Mouse (Mus musculus): ENCODE measurements around the gene Rgl2. TPM values are rescaled to one million over a fixed set of nuclear protein-coding genes. Genes with fewer than 3 reads are reported as not detected.
A peak's percentile ranks its signal among the peaks of the same experiment; 100 is the strongest.

The Rgl2 gene
- polyA plus RNA-seq, 1 experiment = 20.1 TPM

DNA sequence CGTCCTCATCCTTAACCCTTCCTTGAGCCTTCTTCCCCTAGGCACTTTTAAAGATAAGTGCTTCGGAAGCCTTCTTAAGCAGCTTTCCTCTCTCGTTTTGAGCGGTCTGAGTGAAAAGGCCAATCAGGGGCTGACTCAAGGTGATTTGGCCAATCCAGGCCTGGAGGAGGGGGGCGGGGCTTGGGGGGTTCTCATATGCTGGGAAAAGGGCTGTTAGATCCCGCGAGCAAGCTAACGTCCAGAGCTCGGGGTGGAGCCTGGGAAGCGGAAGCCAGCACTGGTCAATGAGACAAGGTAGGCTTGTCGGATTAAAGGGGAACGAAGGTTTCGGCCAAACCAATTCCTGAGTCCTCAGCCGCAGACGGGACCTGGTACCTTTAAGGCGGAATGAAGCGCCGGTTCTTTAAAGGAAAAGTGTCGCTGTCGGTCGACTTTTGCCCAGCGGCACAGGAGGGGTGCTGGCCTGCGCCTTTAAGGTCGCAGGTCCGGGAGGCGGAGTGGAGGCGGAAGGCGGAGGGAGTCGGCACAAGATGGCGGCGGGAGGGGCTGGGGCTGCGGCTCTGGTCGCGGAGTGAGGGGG lies 13.6 kb upstream of the Rgl2 start, which contains the start of the genes Tapbp and Zbtb22:
Gene Tapbp (plus strand): TSS at position 229 of the 580 bp plus-strand sequence.
Gene Zbtb22 (plus strand): TSS at position 234 of the 580 bp plus-strand sequence.
- peak within 1 kb of the TSS; percentile 78 for H3K4me2 ChIP-seq (ENCODE audit: low read depth)
- H3K4me3 ChIP-seq = peak within 1 kb of the TSS; percentile 41
- H3K27me3 ChIP-seq (ENCODE audit: control insufficient read depth, insufficient read depth, insufficient read length) = no peaks in the 10 kb centered on the region
- peak; percentile 54 for TF ChIP-seq POLR2A (IDR thresholded peaks at IDR 0.05; ENCODE audit: insufficient read length, low read depth)
- no peak for TF ChIP-seq TCF12 (IDR thresholded peaks at IDR 0.05; ENCODE audit: insufficient read depth, poor library complexity, severe bottlenecking)
- TF ChIP-seq POLR2AphosphoS2 (IDR thresholded peaks at IDR 0.05; ENCODE audit: insufficient read length, low read depth) = peak; percentile 84
- H3ac ChIP-seq (ENCODE audit: control insufficient read depth, insufficient read length) = no peak within 1 kb of the TSS
- peaks cover 6% of the 10 kb centered on the region for H3K79me2 ChIP-seq (ENCODE audit: control insufficient read depth, insufficient read depth)
- peaks cover 11% of the 10 kb centered on the region for H3K36me3 ChIP-seq (ENCODE audit: control insufficient read depth, insufficient read depth)

DNA sequence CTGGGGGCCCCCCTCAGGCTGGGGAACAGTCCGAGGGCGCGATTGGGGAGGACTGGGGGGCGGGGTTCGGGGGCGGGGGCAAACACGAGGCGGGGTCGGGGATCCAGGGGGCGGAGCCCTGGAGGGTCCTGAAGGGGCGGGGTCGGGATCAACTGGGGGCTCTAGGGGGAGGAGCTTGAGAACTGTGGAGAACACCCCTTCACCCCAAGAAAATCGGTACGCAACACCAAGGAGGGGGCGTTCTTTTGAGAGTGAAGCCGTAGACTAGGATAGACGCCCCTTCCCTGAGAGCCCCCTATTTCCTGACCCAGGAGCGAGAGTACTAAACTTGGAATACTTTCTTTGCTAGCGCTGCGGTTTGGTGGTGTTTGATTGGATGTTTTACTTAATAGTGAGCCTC lies 13.0 kb upstream of the Rgl2 start:
- Histone ChIP-seq H3K36me3 (ENCODE audit: control insufficient read depth, insufficient read depth) (peaks cover 11% of the 10 kb centered on the region), H3K79me2 (ENCODE audit: control insufficient read depth, insufficient read depth) (peaks cover 6% of the 10 kb centered on the region), H3K27me3 (ENCODE audit: control insufficient read depth, insufficient read depth, insufficient read length) (no peaks in the 10 kb centered on the region), H3ac (ENCODE audit: control insufficient read depth, insufficient read length) (no peak overlapping the region), H3K4me3 (peak overlapping the region; percentile 41), H3K4me2 (ENCODE audit: low read depth) (peak overlapping the region; percentile 78)
- TF ChIP-seq MAX (IDR thresholded peaks at IDR 0.05; ENCODE audit: low read depth) (no peak), SRF (IDR thresholded peaks at IDR 0.05; ENCODE audit: control insufficient read depth, insufficient read length, low read depth) (no peak), REST (IDR thresholded peaks at IDR 0.05; ENCODE audit: insufficient read depth, insufficient read length) (no peak), E2F4 (IDR thresholded peaks at IDR 0.05; ENCODE audit: insufficient read depth) (no peak), CEBPB (IDR thresholded peaks at IDR 0.05; ENCODE audit: insufficient read depth, poor library complexity, severe bottlenecking) (no peak), MYOD1 (IDR thresholded peaks at IDR 0.05; ENCODE audit: control insufficient read depth in 1 of 3, insufficient read length in 2 of 3, low read depth in 2 of 3) (no peak)

DNA sequence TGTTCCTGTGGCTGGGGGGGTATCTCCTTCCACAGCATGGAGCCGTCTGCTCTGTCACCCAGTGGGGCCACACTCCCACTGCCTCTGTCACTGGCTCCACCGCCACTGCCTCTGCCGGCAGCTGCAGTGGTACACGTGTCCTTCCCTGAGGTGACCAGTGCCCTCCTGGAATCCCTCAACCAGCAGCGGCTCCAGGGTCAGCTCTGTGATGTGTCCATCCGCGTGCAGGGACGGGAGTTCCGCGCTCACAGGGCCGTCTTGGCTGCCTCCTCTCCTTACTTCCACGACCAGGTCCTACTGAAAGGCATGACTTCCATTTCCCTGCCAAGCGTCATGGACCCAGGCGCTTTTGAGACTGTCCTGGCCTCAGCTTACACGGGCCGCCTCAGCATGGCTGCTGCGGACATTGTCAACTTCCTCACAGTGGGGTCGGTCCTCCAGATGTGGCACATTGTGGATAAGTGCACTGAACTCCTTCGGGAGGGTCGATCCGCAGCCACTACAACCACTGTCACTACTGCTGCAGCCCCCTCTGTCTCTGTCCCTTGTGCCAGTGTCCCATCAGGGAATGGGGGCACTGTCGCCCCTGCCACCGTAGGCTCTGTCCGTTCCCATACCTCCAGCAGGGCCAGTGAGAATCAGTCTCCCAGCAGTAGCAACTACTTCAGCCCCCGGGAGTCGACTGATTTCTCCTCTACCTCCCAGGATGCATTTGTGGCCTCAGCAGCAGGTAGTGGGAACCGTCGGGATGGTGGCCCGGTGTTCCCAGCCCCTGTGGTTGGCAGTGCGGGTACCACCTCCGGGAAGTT lies 12.3 kb upstream of the Rgl2 start:
- Histone ChIP-seq H3K4me3 (peak overlapping the region; percentile 41), H3K36me3 (ENCODE audit: control insufficient read depth, insufficient read depth) (peaks cover 11% of the 10 kb centered on the region), H3K4me2 (ENCODE audit: low read depth) (peak overlapping the region; percentile 78), H3K79me2 (ENCODE audit: control insufficient read depth, insufficient read depth) (peaks cover 6% of the 10 kb centered on the region), H3ac (ENCODE audit: control insufficient read depth, insufficient read length) (no peak overlapping the region), H3K27me3 (ENCODE audit: control insufficient read depth, insufficient read depth, insufficient read length) (no peaks in the 10 kb centered on the region)
- no peak for TF ChIP-seq MYOD1 (IDR thresholded peaks at IDR 0.05; ENCODE audit: control insufficient read depth in 1 of 3, insufficient read length in 2 of 3, low read depth in 2 of 3)
- no peak for TF ChIP-seq MAX (IDR thresholded peaks at IDR 0.05; ENCODE audit: low read depth)
- TF ChIP-seq SRF (IDR thresholded peaks at IDR 0.05; ENCODE audit: control insufficient read depth, insufficient read length, low read depth) = no peak
- TF ChIP-seq MYOG (IDR thresholded peaks at IDR 0.05; ENCODE audit: control insufficient read depth in 1 of 3, insufficient read depth in 1 of 3, insufficient read length in 2 of 3, low read depth in 2 of 3) = no peak
- TF ChIP-seq POLR2A (IDR thresholded peaks at IDR 0.05; ENCODE audit: insufficient read length, low read depth) = no peak
- TF ChIP-seq USF1 (IDR thresholded peaks at IDR 0.05; ENCODE audit: low read depth) = no peak
- TF ChIP-seq TCF12 (IDR thresholded peaks at IDR 0.05; ENCODE audit: insufficient read depth, poor library complexity, severe bottlenecking) = no peak
- no peak for TF ChIP-seq POLR2AphosphoS2 (IDR thresholded peaks at IDR 0.05; ENCODE audit: insufficient read length, low read depth)
- no peak for TF ChIP-seq CEBPB (IDR thresholded peaks at IDR 0.05; ENCODE audit: insufficient read depth, poor library complexity, severe bottlenecking)
- TF ChIP-seq REST (IDR thresholded peaks at IDR 0.05; ENCODE audit: insufficient read depth, insufficient read length) = no peak
- no peak for TF ChIP-seq E2F4 (IDR thresholded peaks at IDR 0.05; ENCODE audit: insufficient read depth)
- TF ChIP-seq TCF3 (IDR thresholded peaks at IDR 0.05; ENCODE audit: insufficient read length, low read depth) = no peak

DNA sequence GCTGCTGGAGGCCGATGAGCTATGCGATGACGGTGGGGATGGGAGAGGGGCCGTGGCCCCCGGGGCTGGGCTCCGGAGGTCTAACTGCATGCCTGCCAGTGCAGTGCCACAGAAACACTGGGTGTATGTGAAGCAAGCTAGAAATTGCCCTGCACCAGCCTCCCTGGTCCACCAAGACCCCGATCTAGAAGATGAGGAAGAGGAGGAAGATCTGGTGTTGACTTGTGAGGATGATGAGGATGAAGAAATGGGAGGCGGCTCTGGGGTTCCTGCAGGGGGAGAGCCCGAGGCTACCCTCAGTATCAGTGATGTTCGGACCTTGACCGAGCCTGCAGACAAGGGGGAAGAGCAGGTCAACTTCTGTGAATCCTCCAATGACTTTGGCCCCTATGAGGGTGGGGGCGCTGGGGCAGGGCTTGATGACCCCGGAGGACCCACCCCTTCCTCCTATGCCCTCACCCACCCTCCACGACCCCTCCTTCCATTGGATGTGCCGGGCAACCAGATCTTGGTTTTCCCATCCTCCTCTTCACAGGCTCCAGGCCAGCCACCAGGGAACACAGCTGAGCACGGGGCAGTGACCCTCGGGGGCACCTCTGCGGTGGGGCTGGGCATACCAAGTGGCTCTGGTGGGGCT lies 11.6 kb upstream of the Rgl2 start:
- Histone ChIP-seq H3K27me3 (ENCODE audit: control insufficient read depth, insufficient read depth, insufficient read length) (no peaks in the 10 kb centered on the region), H3K4me2 (ENCODE audit: low read depth) (no peak overlapping the region), H3K4me3 (no peak overlapping the region), H3ac (ENCODE audit: control insufficient read depth, insufficient read length) (no peak overlapping the region), H3K36me3 (ENCODE audit: control insufficient read depth, insufficient read depth) (peaks cover 7% of the 10 kb centered on the region), H3K79me2 (ENCODE audit: control insufficient read depth, insufficient read depth) (peaks cover 4% of the 10 kb centered on the region)
- TF ChIP-seq REST (IDR thresholded peaks at IDR 0.05; ENCODE audit: insufficient read depth, insufficient read length) = no peak

Measured in myocyte (in vitro differentiated cells).